Mouse (Mus musculus): Measurements from ENCODE around the gene Klhdc4. TPM values are rescaled to one million over a fixed set of nuclear protein-coding genes. Genes with fewer than 3 reads are reported as not detected.

The Klhdc4 gene
- polyA plus RNA-seq, 2 experiments = 15.6 to 17.0 TPM

DNA sequence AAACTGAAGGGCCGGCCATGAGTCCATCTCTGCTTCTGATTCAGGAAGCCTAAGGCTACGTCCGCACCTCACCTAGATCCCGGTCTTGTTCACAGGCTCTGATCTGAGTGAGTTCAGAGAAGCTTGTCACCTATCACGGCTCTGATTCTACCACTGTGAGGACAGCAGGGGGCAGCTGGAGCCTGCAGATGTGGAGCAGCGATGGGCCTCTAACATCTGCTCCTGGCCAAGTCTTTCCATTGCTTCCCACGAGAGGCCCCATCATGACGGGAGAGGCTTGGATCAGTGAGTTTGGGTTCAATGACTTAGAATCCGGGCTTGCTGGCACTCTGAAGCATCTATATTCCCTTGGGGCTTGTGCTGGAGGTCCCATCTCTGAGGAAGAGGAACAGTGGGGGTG lies 44.7 kb upstream of the Klhdc4 start:
- Histone ChIP-seq H3K4me1 (replicated peaks; ENCODE audit: control insufficient read depth in 2 of 2, insufficient read depth in 2 of 2, low read length in 1 of 2) (peaks cover 0 to 11% of the 10 kb centered on the region in 2 experiments; a peak in 2 of 4 replicates), H3K36me3 (replicated peaks; ENCODE audit: control insufficient read depth, insufficient read depth, low read depth) (no peaks in the 10 kb centered on the region), H3K9ac (replicated peaks) (no peak overlapping the region), H3K4me2 (ENCODE audit: low read depth) (no peak overlapping the region), H3K27ac (no peak overlapping the region), H3K9me3 (ENCODE audit: control insufficient read depth, low read length) (no peaks in the 10 kb centered on the region), H3K4me3 (ENCODE audit: insufficient read depth in 1 of 2, low read depth in 2 of 2, low read length in 2 of 2) (no peak overlapping the region), H3K27me3 (ENCODE audit: control insufficient read depth, insufficient read depth, low read length) (no peaks in the 10 kb centered on the region)
- ATAC-seq (ENCODE audit: insufficient read depth) (peak; percentile 52; the same call in 1 of the 2 replicates), DNase-seq (ENCODE audit: low read depth in 3 of 3, low spot score in 3 of 3) (peak in 2 of 3 experiments; percentile 19 to 39)
- peak; percentile 93 for TF ChIP-seq CTCF (IDR thresholded peaks at IDR 0.05; ENCODE audit: low read depth)
- no peak for TF ChIP-seq EP300 (IDR thresholded peaks at IDR 0.05; ENCODE audit: low read depth)
- WGBS (ENCODE audit: insufficient replicate concordance) = 44% methylated on average over 9 of the region's 9 CpGs

DNA sequence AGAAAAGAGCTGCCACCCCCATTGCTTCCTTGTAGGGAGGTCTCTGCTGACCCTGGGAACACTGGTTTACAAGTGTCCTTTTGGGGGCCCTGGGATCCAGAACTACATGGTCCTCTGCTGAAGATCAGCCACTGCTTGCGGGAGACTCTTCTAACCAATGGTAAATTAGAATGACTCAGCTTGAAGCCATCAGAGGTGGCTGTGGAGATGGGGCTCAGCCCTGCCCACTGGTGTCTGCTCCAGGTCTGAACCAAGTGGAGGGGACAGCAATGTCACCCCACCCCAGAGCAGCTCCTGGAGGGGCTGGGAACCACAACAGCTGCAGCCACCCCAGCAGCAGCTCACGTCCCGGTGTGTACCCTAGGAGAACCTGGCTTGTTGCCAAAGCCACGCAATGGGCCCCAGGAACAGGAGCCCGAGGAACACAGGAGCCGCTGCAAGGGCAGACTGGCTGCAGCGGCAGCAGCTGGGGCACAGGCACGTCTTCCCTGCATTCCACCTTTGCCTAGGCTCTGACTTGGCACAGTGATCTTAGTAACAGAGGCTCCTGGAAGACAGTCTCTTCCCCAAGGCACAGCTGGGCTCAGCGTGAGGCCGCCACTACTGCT lies 42.6 kb upstream of the Klhdc4 start:
- Histone ChIP-seq H3K9me3 (ENCODE audit: control insufficient read depth, low read length) (no peaks in the 10 kb centered on the region), H3K27me3 (ENCODE audit: control insufficient read depth, insufficient read depth, low read length) (no peaks in the 10 kb centered on the region), H3K9ac (replicated peaks) (no peak overlapping the region), H3K36me3 (replicated peaks; ENCODE audit: control insufficient read depth, insufficient read depth, low read depth) (no peaks in the 10 kb centered on the region), H3K4me3 (ENCODE audit: insufficient read depth in 1 of 2, low read depth in 2 of 2, low read length in 2 of 2) (no peak overlapping the region), H3K27ac (no peak overlapping the region), H3K4me1 (replicated peaks; ENCODE audit: control insufficient read depth in 2 of 2, insufficient read depth in 2 of 2, low read length in 1 of 2) (peaks cover 0 to 11% of the 10 kb centered on the region in 2 experiments; a peak in 2 of 4 replicates), H3K4me2 (ENCODE audit: low read depth) (no peak overlapping the region)
- WGBS (ENCODE audit: insufficient replicate concordance) = 33% methylated on average over 10 of the region's 10 CpGs
- DNase-seq (ENCODE audit: low read depth in 3 of 3, low spot score in 3 of 3) = no peak
- 0 out of 2 replicates have a peak, but pooled peaks have one; percentile 6 for TF ChIP-seq CTCF (IDR thresholded peaks at IDR 0.05; ENCODE audit: low read depth)
- no peak for TF ChIP-seq EP300 (IDR thresholded peaks at IDR 0.05; ENCODE audit: low read depth)
- ATAC-seq (ENCODE audit: insufficient read depth) = no peak

DNA sequence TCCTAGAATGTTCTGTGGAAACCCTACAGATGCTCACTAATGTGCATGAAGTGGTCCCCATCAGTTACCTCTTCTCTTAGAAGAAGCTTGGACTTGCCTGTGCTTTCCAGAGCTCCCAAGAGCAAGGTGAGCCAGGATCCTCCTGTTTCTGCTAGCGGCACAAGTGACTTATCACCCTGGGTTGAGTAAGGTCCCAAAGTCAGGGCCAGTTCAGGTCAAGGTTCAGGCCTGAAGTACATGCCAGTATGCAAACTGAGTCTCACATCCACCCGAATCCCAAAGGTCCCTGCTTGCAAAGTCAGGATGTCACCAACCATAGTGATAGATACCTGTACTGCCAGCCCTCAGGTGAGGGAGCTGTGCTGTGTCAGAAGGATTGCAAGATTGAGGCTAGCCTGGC lies 40.8 kb upstream of the Klhdc4 start:
- Histone ChIP-seq H3K9ac (replicated peaks) (no peak overlapping the region), H3K4me3 (ENCODE audit: insufficient read depth in 1 of 2, low read depth in 2 of 2, low read length in 2 of 2) (no peak overlapping the region), H3K27ac (no peak overlapping the region), H3K27me3 (ENCODE audit: control insufficient read depth, insufficient read depth, low read length) (no peaks in the 10 kb centered on the region), H3K4me2 (ENCODE audit: low read depth) (no peak overlapping the region), H3K36me3 (replicated peaks; ENCODE audit: control insufficient read depth, insufficient read depth, low read depth) (no peaks in the 10 kb centered on the region), H3K4me1 (replicated peaks; ENCODE audit: control insufficient read depth in 2 of 2, insufficient read depth in 2 of 2, low read length in 1 of 2) (peaks cover 0 to 5% of the 10 kb centered on the region in 2 experiments; a peak in 2 of 4 replicates), H3K9me3 (ENCODE audit: control insufficient read depth, low read length) (no peaks in the 10 kb centered on the region)
- 66% methylated on average over 2 of the region's 2 CpGs for WGBS (ENCODE audit: insufficient replicate concordance)
- DNase-seq (ENCODE audit: low read depth in 3 of 3, low spot score in 3 of 3) (no peak), ATAC-seq (ENCODE audit: insufficient read depth) (no peak)
- TF ChIP-seq CTCF (IDR thresholded peaks at IDR 0.05; ENCODE audit: low read depth) = no peak
- no peak for TF ChIP-seq EP300 (IDR thresholded peaks at IDR 0.05; ENCODE audit: low read depth)

DNA sequence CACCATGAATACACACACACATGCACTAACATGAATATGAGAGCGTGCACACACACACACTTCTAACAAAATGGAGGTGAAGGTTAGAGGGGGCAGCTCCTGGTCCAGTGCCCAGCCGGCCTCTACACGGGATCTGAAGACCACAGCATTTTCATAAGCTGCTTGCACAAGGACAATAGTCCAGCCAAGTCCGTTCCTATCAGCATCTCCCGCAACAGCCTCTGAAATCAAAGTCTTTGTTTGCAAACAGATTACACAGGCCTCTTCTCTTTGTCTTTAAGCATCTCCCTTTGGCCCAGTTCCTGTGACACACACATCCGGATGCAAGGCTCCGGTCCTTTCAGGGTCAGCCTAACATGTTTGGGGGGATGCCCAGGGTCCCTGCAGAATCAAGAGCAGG lies 39.5 kb upstream of the Klhdc4 start:
- 71% methylated on average over 7 of the region's 7 CpGs for WGBS (ENCODE audit: insufficient replicate concordance)
- H3K9me3 ChIP-seq (ENCODE audit: control insufficient read depth, low read length) = no peaks in the 10 kb centered on the region
- no peak overlapping the region for H3K4me3 ChIP-seq (ENCODE audit: insufficient read depth in 1 of 2, low read depth in 2 of 2, low read length in 2 of 2)
- no peaks in the 10 kb centered on the region for H3K36me3 ChIP-seq (replicated peaks; ENCODE audit: control insufficient read depth, insufficient read depth, low read depth)
- no peak overlapping the region for H3K9ac ChIP-seq (replicated peaks)
- DNase-seq (ENCODE audit: low read depth in 3 of 3, low spot score in 3 of 3) (no peak), ATAC-seq (ENCODE audit: insufficient read depth) (no peak)
- no peak overlapping the region for H3K27ac ChIP-seq
- no peaks in the 10 kb centered on the region for H3K27me3 ChIP-seq (ENCODE audit: control insufficient read depth, insufficient read depth, low read length)
- peaks cover 0 to 2% of the 10 kb centered on the region in 2 experiments; a peak in 1 of 4 replicates for H3K4me1 ChIP-seq (replicated peaks; ENCODE audit: control insufficient read depth in 2 of 2, insufficient read depth in 2 of 2, low read length in 1 of 2)
- H3K4me2 ChIP-seq (ENCODE audit: low read depth) = no peak overlapping the region
- no peak for TF ChIP-seq CTCF (IDR thresholded peaks at IDR 0.05; ENCODE audit: low read depth)
- no peak for TF ChIP-seq EP300 (IDR thresholded peaks at IDR 0.05; ENCODE audit: low read depth)

DNA sequence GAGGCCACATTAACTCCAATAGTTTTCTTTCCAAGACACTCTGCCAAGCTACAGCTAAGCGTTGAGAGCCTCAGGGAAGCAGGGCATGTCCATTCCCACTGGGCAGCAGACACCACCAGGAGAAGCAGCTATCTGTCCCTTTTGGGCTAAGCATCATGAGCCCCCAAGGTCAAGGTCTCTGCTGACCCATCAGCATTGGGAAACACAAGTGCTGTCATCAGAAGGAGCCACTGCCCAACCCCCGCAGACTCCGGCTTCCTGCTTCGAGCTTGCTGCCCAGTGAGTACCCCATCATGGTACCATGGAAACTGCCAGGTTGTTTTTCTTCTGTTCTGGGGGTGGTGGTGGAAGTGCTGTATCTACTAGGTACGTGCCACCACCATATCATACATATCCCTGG lies 38.8 kb upstream of the Klhdc4 start:
- Histone ChIP-seq H3K4me2 (ENCODE audit: low read depth) (no peak overlapping the region), H3K27me3 (ENCODE audit: control insufficient read depth, insufficient read depth, low read length) (no peaks in the 10 kb centered on the region), H3K27ac (no peak overlapping the region), H3K9ac (replicated peaks) (no peak overlapping the region), H3K36me3 (replicated peaks; ENCODE audit: control insufficient read depth, insufficient read depth, low read depth) (no peaks in the 10 kb centered on the region), H3K9me3 (ENCODE audit: control insufficient read depth, low read length) (no peaks in the 10 kb centered on the region), H3K4me1 (replicated peaks; ENCODE audit: control insufficient read depth in 2 of 2, insufficient read depth in 2 of 2, low read length in 1 of 2) (peaks cover 0 to 2% of the 10 kb centered on the region in 2 experiments; a peak in 1 of 4 replicates), H3K4me3 (ENCODE audit: insufficient read depth in 1 of 2, low read depth in 2 of 2, low read length in 2 of 2) (no peak overlapping the region)
- DNase-seq (ENCODE audit: low read depth in 3 of 3, low spot score in 3 of 3) (no peak), ATAC-seq (ENCODE audit: insufficient read depth) (no peak)
- 66% methylated on average over 5 of the region's 5 CpGs for WGBS (ENCODE audit: insufficient replicate concordance)
- TF ChIP-seq EP300 (IDR thresholded peaks at IDR 0.05; ENCODE audit: low read depth) = no peak
- TF ChIP-seq CTCF (IDR thresholded peaks at IDR 0.05; ENCODE audit: low read depth) = no peak

Data from liver, embryonic 14.5 days (tissue).